Mouse (Mus musculus): ENCODE measurements at regions not wholly inside any gene's neighbourhood (a gene's known extent, or its start where the extent isn't known, plus 50 kb on each side); places are given as distances from the start of the nearest gene placed in this dataset.

DNA sequence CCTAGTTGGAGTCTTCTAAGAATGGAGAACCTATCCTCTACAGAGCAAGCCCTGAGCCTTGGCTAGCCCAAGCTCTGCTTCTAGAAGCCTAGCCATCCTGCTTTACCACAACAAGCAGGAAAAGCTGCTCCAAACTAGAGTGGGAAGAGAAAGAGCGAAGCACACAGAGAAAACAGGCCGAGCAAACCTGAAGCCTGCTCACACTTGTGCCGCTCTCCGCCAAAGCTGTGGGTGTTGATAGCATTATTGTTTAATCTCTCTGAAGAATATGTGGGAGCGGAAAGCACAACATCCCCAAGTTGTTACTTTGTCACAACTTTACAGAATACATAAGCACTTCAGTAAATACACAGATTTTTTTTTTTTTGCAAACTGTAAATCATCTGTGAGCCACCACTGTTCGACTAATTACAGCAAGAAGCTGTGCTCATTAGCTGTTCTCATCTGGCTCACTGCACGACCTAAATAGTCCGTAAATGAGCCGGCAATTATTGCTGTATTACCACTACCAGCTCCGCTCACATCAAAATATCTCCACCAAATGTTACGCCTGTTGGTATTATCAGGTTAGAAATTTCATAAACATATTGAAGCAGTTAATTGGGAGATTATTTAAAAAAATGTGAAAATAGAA lies 224.6 kb upstream of the Prkd1 start:
- Histone ChIP-seq H3K4me1 (ENCODE audit: control insufficient read depth in 1 of 2, insufficient read depth in 2 of 2, low read length in 2 of 2) (no peaks in the 10 kb centered on the region), H3K79me2 (ENCODE audit: control insufficient read depth, insufficient read depth, low read length, poor library complexity) (no peaks in the 10 kb centered on the region), H3K9me3 (replicated peaks; ENCODE audit: insufficient read depth, low read length) (no peaks in the 10 kb centered on the region), H3K9ac (ENCODE audit: control insufficient read depth, low read depth, low read length, poor library complexity, severe bottlenecking) (no peak overlapping the region), H3K27ac (ENCODE audit: control insufficient read depth, low read depth, low read length) (no peak overlapping the region), H3K4me3 (ENCODE audit: control insufficient read depth in 1 of 2, insufficient read depth in 1 of 2, low read depth in 2 of 2, low read length in 2 of 2) (no peak overlapping the region), H3K36me3 (ENCODE audit: control insufficient read depth in 1 of 2, insufficient read depth in 2 of 2, low read length in 2 of 2) (no peaks in the 10 kb centered on the region), H3K27me3 (ENCODE audit: control insufficient read depth in 1 of 2, insufficient read depth in 2 of 2, low read length in 2 of 2) (no peaks in the 10 kb centered on the region)
- no peak for TF ChIP-seq RCOR1 (IDR thresholded peaks at IDR 0.05; ENCODE audit: low read depth, low read length)
- no peak for TF ChIP-seq MYB (IDR thresholded peaks at IDR 0.05; ENCODE audit: low read depth, low read length)
- no peak for DNase-seq (ENCODE audit: low read depth, low spot score)

DNA sequence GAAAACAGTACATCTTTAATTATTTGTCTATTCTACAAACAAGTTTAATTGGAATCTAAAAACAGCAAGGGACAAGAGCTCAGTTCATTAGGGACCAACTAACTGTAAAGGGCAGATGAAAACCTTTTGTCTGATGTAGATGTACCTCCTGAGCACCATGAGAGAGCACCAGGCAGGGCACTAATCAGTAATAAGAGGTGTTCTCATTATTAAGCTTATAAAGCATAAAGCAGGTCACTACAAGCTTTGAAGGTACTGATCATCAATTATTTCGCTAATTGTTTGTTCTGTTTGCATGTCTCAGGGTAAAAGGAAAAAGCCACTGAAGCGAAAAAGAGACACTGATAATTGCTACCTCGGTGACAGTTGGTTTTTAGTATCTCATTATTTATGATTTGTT lies 202.7 kb upstream of the Prkd1 start:
- TF ChIP-seq MXI1 (IDR thresholded peaks at IDR 0.05; ENCODE audit: low read depth, low read length): no peak
- no peak for TF ChIP-seq ZNF384 (IDR thresholded peaks at IDR 0.05; ENCODE audit: low read depth, low read length)
- no peak for TF ChIP-seq ETS1 (IDR thresholded peaks at IDR 0.05; ENCODE audit: low read depth, low read length)
- TF ChIP-seq NRF1 (IDR thresholded peaks at IDR 0.05; ENCODE audit: insufficient read depth, low read depth, low read length, poor library complexity, severe bottlenecking): no peak
- TF ChIP-seq NELFE (IDR thresholded peaks at IDR 0.05; ENCODE audit: low read depth, low read length): no peak
- TF ChIP-seq RCOR1 (IDR thresholded peaks at IDR 0.05; ENCODE audit: low read depth, low read length): no peak
- no peak for TF ChIP-seq KAT2A (conservative IDR thresholded peaks at IDR 0.05; ENCODE audit: low read depth, low read length)
- TF ChIP-seq EP300 (IDR thresholded peaks at IDR 0.05; ENCODE audit: low read depth in 1 of 2, low read length in 2 of 2): no peak
- no peak for TF ChIP-seq MEF2A (IDR thresholded peaks at IDR 0.05; ENCODE audit: extremely low read depth, insufficient replicate concordance, low read depth, low read length, poor library complexity, severe bottlenecking)
- no peak for TF ChIP-seq UBTF (IDR thresholded peaks at IDR 0.05; ENCODE audit: borderline replicate concordance, insufficient read depth, low read depth, low read length)
- no peak for TF ChIP-seq TCF12 (IDR thresholded peaks at IDR 0.05; ENCODE audit: low read depth, low read length)
- no peak for TF ChIP-seq ZC3H11A (IDR thresholded peaks at IDR 0.05; ENCODE audit: low read depth, low read length)
- TF ChIP-seq POLR2AphosphoS2 (IDR thresholded peaks at IDR 0.05; ENCODE audit: low read length): no peak
- H3K9ac ChIP-seq (ENCODE audit: control insufficient read depth, low read depth, low read length, poor library complexity, severe bottlenecking): no peak overlapping the region

More for the DNA sequence above, 202.7 kb upstream of the Prkd1 start:
- Histone ChIP-seq H3K27ac (ENCODE audit: control insufficient read depth, low read depth, low read length) (no peak overlapping the region), H3K27me3 (ENCODE audit: control insufficient read depth in 1 of 2, insufficient read depth in 2 of 2, low read length in 2 of 2) (no peaks in the 10 kb centered on the region), H3K4me3 (ENCODE audit: control insufficient read depth in 1 of 2, insufficient read depth in 1 of 2, low read depth in 2 of 2, low read length in 2 of 2) (no peak overlapping the region), H3K4me1 (ENCODE audit: control insufficient read depth in 1 of 2, insufficient read depth in 2 of 2, low read length in 2 of 2) (no peaks in the 10 kb centered on the region), H3K79me2 (ENCODE audit: control insufficient read depth, insufficient read depth, low read length, poor library complexity) (no peaks in the 10 kb centered on the region), H3K36me3 (ENCODE audit: control insufficient read depth in 1 of 2, insufficient read depth in 2 of 2, low read length in 2 of 2) (no peaks in the 10 kb centered on the region), H3K9me3 (replicated peaks; ENCODE audit: insufficient read depth, low read length) (no peaks in the 10 kb centered on the region)
- DNase-seq (ENCODE audit: low read depth, low spot score): no peak

Measured in MEL (cell line).